Mouse (Mus musculus) Patski (cell line): Measurements from ENCODE around the gene Mrnip. TPM values are rescaled to one million over a fixed set of nuclear protein-coding genes. Genes with fewer than 3 reads are reported as not detected.
A peak's percentile ranks its signal among the peaks of the same experiment; 100 is the strongest.

Experiments used
- ATAC-seq: fragments of 100-300 bp; one replicate; pipeline ENCODE4 v1.8.0; 2021
- CTCF ChIA-PET: fragments of 350-600 bp; sonication (Branson Sonifier 250); formaldehyde crosslinking; loops from one replicate; lab custom pipeline; 2022; ENCODE audit warnings: inconsistent platforms; lab: Charles Lee
- POLR2A ChIA-PET: fragments of 350-600 bp; sonication (Branson Sonifier 250); formaldehyde crosslinking; loops from one replicate; lab custom pipeline; 2022; ENCODE audit warnings: antibody characterized with exemption, inconsistent platforms; lab: Charles Lee
- DNase-seq: peaks from one replicate; pipeline ENCODE4 v3.0.0-alpha.2; 2011; ENCODE audit warnings: low read depth, low spot score
- H3K27me3 ChIP-seq: fragments of 371-371 bp; one replicate; pipeline ENCODE4 v1.5.1; 2021
- CTCF ChIP-seq: fragments of 100-300 bp; IDR thresholded peaks from one replicate; pipeline ENCODE4 v1.5.1; 2021
- in situ Hi-C: fragments of 300-500 bp; cut with MboI; formaldehyde crosslinking; loops from 3 replicates; pipeline ENCODE4 v1.11.1; 2018; ENCODE audit warnings: low pct_unique_long_range_greater_than_20kb, mixed read lengths
- polyA plus RNA-seq: library from polyadenylated mRNA; unstranded; gene quantifications from one replicate; pipeline ENCODE4 v1.2.3, GENCODE M21; 2021

Mrnip gene
- polyA plus RNA-seq, 1 experiment from 2014 or later: 5.9 TPM

- DNase-seq (no peak), ATAC-seq (no peak)
- CTCF ChIA-PET: interaction anchor here (1.0 to 1.6 kb wide), 3 partner anchors 68 to 134 kb away, joined by 3 to 7 read pairs (median 4); partner anchors contain the start of gene Cby3
- H3K27me3 ChIP-seq: no peaks in the 10 kb centered on the region
- in situ Hi-C loops: loop anchor here (5.0 kb wide), 1 partner anchor 67 kb away; no protein-coding TSS in a partner anchor
- no peak for TF ChIP-seq CTCF
- POLR2A ChIA-PET: interaction anchor here (0.5 to 1.5 kb wide), 5 partner anchors 17 to 63 kb away, joined by 3 read pairs; partner anchors contain the start of genes Maml1, Mgat4b and Sqstm1
Measured at GRCm38 (mm10) chr11:50229252-50229910, 55.1 kb downstream of the Mrnip start.

DNA sequence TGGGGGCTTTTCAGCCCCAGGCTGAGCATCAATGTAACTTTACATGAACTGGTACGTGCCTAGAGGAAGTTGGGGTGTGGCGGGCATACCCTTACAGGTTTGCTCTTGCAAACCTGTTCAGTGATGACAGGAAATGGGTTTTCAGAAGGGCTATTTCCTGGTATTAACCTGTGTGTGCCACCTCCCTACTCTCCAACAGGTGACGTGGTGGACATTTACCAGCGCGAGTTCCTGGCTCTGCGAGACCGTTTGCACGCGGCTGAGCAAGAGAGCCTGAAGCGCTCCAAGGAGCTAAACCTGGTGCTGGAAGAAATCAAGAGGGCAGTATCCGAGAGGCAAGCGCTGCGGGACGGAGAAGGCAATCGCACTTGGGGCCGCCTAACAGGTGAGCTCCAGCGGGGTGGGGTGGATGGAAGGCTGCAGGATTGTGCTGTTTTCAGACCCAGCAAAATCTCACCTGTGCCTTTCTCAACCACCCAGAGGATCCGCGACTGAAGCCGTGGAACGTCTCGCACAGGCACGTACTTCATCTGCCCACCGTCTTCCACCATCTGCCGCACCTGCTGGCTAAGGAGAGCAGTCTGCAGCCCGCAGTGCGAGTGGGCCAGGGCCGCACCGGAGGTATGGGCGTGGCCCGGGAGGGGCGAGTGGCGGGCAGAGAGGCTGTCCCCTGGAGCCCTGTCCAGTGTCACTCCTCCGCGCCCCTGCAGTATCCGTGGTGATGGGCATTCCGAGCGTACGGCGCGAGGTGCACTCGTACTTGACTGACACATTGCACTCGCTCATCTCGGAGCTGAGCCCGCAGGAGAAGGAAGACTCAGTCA is 56.4 kb downstream of the Mrnip start:
- ATAC-seq (no peak), DNase-seq (no peak)
- no peaks in the 10 kb centered on the region for H3K27me3 ChIP-seq
- in situ Hi-C loops: no loop called here
- ChIA-PET POLR2A (interaction anchor here (1.0 kb wide), 1 partner anchor 20 kb away, joined by 3 read pairs; the partner anchor contains the start of genes Mgat4b and Sqstm1), CTCF (interaction anchor here (1.1 kb wide), 1 partner anchor 93 kb away, joined by 3 read pairs; no protein-coding TSS in a partner anchor)
- TF ChIP-seq CTCF: no peak

DNA sequence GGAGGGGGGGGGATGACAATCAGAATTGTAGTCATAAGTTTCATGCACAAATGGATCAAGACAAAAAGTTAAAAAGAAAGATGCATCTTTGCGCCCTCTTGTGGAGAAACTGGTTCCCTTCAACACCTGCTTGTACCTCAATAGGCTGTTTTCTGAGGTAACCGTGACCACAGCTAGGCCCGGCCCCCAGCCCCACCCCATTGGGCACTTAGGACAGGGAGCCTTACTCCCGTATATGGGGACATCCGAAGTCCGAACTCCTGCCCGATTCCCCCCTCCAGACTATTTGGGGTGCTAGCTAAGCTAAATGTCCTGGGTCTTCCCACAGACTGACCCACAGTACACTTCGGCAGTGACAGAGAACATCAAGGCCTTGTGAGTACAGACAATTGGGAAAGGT is 57.2 kb downstream of the Mrnip start:
- ATAC-seq (no peak), DNase-seq (no peak)
- H3K27me3 ChIP-seq: no peaks in the 10 kb centered on the region
- in situ Hi-C loops: no loop called here
- POLR2A ChIA-PET: interaction anchor here (1.0 kb wide), 1 partner anchor 21 kb away, joined by 3 read pairs; the partner anchor contains the start of genes Mgat4b and Sqstm1
- no peak for TF ChIP-seq CTCF
- CTCF ChIA-PET: interaction anchor here (0.6 to 1.2 kb wide), 4 partner anchors 14 to 94 kb away, joined by 3 to 4 read pairs (median 3); no protein-coding TSS in a partner anchor

DNA sequence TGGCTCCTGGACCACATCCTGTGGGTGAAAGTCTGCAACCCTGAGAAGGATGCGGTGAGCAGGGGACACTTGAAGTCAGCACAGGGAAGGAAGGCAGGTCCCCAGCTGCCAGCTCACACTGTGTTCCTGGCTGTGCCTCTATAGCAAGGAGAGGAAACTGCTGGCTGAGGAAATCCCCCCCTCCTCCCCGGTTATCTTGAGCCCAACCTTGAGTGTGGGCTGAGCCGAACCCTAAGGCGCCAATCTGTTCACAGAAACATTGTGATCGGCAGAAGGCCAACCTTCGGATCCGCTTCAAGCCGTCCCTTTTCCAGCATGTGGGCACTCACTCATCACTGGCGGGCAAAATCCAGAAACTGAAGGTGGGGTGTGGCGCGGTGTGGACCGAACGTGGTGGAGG is 58.8 kb downstream of the Mrnip start:
- POLR2A ChIA-PET: no interaction called here
- CTCF ChIA-PET: no interaction called here

DNA sequence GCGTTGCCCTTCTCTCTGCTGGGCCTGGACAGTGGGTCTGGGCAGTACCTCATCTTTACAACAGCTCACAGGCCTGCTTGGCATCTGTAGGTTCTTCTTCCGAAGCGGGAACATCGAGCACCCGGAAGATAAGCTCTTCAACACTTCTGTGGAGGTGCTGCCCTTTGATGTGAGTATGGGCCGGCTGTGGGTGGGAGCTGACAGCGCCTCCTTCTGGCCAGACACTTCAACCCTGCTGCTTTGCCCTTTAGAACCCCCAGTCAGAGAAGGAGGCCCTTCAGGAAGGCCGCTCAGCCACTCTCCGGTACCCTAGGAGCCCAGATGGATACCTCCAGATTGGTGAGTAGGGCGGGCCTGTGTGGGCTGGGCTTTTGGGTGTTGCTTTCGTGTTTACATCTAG is 59.7 kb downstream of the Mrnip start:
- in situ Hi-C loops: no loop called here
- no peaks in the 10 kb centered on the region for H3K27me3 ChIP-seq
- DNase-seq (no peak), ATAC-seq (no peak)
- POLR2A ChIA-PET: no interaction called here
- CTCF ChIA-PET: no interaction called here
- TF ChIP-seq CTCF: no peak

More for the DNA sequence above, 58.8 kb downstream of the Mrnip start:
- no peaks in the 10 kb centered on the region for H3K27me3 ChIP-seq
- in situ Hi-C loops: no loop called here
- ATAC-seq (no peak), DNase-seq (no peak)
- no peak for TF ChIP-seq CTCF

DNA sequence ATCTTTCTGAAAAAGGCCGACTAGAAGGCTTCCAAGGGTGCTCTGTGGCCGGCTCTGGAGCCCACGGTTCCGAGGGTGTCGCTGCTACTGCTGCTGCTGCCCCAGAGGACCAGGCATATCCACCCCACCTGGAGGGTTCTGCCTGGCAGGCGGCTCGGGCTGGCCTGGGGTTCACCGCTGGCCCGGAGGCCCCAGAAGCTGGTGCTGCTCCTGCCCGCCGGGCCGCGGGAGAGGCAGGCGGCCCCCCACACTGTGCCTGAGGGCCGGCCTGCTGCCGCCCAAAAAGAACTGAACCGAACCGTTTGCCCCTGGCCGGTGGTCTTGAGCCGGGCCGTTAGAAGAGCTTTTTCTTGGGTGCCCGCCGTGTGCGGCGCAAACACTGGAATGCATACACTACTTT is 60.4 kb downstream of the Mrnip start:
- H3K27me3 ChIP-seq: no peaks in the 10 kb centered on the region
- in situ Hi-C loops: no loop called here
- ATAC-seq: no peak
- ChIA-PET CTCF (interaction anchor here (1.0 kb wide), 1 partner anchor 73 kb away, joined by 3 read pairs; no protein-coding TSS in a partner anchor), POLR2A (no interaction called here)
- DNase-seq: no peak
- TF ChIP-seq CTCF: no peak

- POLR2A ChIA-PET: no interaction called here
- CTCF ChIA-PET: no interaction called here
- H3K27me3 ChIP-seq: no peaks in the 10 kb centered on the region
- no peak for TF ChIP-seq CTCF
- DNase-seq (no peak), ATAC-seq (peak; percentile 47)
- in situ Hi-C loops: no loop called here
Measured at GRCm38 (mm10) chr11:50236540-50236936, 62.3 kb downstream of the Mrnip start.

DNA sequence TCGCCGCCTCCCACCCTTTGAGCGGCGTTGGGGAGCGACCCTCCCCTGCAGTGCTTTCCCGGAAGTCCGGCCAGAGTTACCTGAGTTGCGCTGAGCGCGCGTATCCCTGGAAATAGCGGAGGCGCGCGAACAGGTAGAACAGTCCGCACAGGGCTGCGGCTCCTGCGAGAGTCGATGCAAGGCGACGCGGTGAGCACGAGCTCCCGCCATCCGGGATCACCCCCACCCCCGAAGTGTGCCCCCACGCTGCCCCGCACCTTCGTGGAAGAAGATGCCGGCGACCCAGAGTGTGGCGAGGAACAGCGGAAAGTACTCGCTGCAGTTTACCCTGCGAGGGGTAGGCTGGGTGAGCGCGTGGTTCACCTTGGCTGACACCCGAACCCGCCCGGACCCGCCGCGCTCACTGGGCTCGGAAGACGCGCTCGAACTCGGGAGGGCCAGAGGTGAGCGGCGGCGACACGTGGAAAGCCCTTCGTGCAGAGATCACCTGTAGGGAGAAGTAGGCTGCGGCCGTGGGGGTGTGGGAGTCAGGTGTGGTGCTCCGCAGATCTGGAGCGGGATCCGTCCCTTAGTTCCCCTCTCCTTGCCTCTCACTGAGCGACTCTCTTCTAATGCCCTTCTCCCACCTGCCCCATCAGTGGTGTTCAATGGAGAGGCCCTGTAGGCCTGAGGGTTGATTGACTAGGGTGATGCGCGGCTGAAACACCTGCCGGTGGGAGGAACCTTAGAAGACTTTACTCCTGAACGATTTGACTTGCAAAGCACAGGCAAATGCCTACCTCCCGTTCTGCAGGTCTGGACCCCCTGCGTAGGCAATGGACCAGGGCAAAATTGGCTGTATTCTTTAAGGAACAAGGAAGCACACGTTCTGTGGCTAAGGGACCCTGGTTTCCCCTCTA is 62.9 kb downstream of the Mrnip start:
- no peak for DNase-seq
- ChIA-PET CTCF (no interaction called here), POLR2A (no interaction called here)
- in situ Hi-C loops: no loop called here
- no peak for ATAC-seq
- no peaks in the 10 kb centered on the region for H3K27me3 ChIP-seq
- TF ChIP-seq CTCF: no peak

DNA sequence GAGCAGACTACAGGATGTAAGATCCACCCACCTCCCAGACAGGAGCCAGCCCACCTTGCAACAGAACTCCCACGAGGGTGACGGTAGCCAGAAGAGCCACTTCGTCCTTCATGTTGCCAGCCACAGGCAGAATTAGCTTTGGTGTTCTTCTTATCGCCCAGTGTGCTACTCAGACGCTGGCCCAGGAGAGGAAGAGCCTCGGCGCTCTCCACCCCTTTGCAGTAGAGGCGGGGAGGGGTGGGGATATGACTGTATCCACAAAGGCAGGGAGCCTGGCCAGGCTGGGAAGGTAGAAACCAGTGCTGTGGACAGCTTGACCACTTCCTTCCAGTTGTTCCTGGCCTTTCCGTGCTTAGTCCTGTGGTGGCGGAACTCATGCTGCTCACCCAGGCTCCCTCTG is 64.1 kb downstream of the Mrnip start, which contains the start of gene Ltc4s:
Ltc4s (minus strand) TSS at position 293 of the 400 bp plus-strand sequence.
- H3K27me3 ChIP-seq: no peaks in the 10 kb centered on the region
- no peak for ATAC-seq
- POLR2A ChIA-PET: no interaction called here
- no peak for DNase-seq
- CTCF ChIA-PET: interaction anchor here (1.4 kb wide), 1 partner anchor 77 kb away, joined by 5 read pairs; no protein-coding TSS in a partner anchor
- no peak for TF ChIP-seq CTCF
- in situ Hi-C loops: no loop called here
